Mouse (Mus musculus) central nervous system, embryonic 18 days (tissue): ENCODE results near the gene Lpin2. TPM values are rescaled to one million over a fixed set of nuclear protein-coding genes. Genes with fewer than 3 reads are reported as not detected.

ENCODE experiments used
- polyA plus RNA-seq: library from polyadenylated mRNA; depleted of rRNA; stranded (reverse); fragments of >200 nt; gene quantifications from 2 replicates; pipeline ENCODE4 v1.2.3, GENCODE M21; 2012; rRNA removed

Lpin2 gene
- polyA plus RNA-seq = 30.6 and 31.1 TPM in 2 replicates

DNA sequence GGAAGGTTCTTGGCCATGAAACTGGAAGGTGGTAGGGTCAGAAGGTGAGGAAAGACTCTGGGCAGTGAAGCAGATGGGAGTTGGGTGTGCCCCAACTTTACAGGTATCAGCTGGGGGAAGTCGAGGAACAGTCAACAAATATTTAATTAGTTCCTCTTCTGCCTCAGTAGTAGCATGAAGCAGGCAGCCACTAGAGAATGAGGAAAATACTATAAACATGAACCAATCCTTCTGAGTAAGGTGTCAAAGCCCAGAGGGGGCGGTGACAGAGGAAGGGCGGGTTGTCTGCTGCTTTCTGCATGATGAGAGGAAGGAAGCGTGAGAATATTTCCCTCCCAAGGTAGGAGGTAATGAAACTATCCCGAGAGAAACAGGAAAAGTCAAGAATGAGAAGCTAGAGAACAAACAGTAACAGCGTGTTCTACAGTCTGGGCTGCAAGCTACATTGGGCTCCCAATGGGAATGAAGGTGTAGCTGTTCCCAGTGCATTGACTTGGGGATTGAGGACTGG, at the start of gene Lpin2:
Gene Lpin2, plus strand, starts transcription at position 350 of the 511 bp plus-strand sequence.

Other genes starting within 250 kb of the Lpin2 start
- 1.6 and 4.8 TPM in 2 replicates for gene Myom1, start 179.9 kb upstream of the Lpin2 start, polyA plus RNA-seq
- gene Myl12a, start 179.7 kb upstream of the Lpin2 start, polyA plus RNA-seq = 61.2 and 62.2 TPM in 2 replicates
- gene Emilin2, start 129.4 kb downstream of the Lpin2 start, polyA plus RNA-seq = 1.2 and 2.0 TPM in 2 replicates